Mouse (Mus musculus): ENCODE data around the gene Ralb.

DNA sequence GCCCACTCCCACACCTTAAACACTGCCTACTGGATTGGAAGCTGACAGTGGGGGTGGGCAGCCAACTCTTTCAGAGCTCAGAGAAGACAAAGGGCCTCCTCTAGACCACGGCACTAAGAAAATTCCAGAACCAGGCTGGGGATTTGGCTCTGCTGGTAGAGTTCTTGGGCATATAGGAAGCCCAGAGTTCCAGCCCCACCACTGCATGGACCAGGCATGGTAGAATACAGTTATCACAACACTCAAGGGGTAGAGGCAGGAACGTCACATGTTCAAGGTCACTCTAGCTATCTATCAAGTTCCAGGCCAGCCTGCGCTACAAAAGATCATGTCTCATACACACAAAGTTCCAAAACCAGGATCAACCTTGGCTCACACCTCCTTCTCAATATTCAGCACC lies 1.4 kb downstream of the Ralb start:
- TF ChIP-seq CTCF (IDR thresholded peaks at IDR 0.05; ENCODE audit: control insufficient read depth, insufficient read depth, insufficient replicate concordance, low read depth, low read length) (no peak), POLR2A (IDR thresholded peaks at IDR 0.05; ENCODE audit: control insufficient read depth, low read depth, low read length) (no peak)

Measured in testis, adult 2 months (tissue).